Mouse (Mus musculus) kidney, postnatal 25 days (tissue): ENCODE measurements around the gene Mt1.
A peak's percentile ranks its signal among the peaks of the same experiment; 100 is the strongest.

ENCODE experiments used
- DNase-seq, 2 experiments: peaks; one replicate each; pipeline ENCODE4 v3.0.0; 2021; ENCODE audit warnings: mixed read lengths in 2 of 2

The Mt1 gene

DNA sequence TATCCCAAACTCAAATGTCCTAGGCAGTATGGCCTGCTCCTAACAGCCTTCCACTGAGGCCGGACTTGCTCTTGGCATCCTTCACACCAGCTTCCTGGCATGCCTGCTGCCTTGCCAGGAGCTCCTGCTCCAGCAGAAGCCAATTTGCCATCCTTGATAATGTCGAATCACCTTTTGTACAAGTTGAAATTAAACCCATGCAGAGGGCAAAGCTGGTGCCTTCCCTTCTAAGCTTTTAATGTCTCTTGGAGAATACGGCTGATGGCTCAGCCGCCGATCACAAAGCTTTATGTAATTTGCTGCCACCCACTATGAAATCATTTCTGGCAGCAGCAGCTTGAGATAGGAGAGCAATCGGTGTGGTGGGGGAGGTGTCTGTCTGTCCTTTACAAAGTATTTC is 30.8 kb downstream of the Mt1 start:
- DNase-seq, result no peak

GRCm38 (mm10) chr8:94210225-94210624 is 31.3 kb downstream of the Mt1 start:
- no peak for DNase-seq

DNA sequence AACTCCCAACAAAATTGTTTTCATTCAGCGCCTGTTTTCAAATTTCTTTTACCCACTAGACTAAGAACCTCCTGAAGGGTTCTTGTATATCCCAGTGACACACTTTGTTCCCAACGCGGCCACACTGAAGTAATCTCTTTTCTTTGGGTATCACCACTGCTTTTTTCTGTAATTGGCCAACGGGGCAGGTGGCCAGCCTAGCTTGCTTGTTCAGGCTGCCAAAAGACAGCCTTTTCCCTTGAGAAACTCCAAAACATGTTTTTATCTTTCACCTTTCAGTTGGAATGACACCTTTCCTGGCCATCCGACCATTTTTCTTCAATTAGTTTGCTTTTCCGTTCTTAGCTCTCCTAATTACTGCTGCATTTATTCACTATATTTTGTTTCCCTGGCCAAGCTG is 34.9 kb downstream of the Mt1 start:
- no peak for DNase-seq

DNA sequence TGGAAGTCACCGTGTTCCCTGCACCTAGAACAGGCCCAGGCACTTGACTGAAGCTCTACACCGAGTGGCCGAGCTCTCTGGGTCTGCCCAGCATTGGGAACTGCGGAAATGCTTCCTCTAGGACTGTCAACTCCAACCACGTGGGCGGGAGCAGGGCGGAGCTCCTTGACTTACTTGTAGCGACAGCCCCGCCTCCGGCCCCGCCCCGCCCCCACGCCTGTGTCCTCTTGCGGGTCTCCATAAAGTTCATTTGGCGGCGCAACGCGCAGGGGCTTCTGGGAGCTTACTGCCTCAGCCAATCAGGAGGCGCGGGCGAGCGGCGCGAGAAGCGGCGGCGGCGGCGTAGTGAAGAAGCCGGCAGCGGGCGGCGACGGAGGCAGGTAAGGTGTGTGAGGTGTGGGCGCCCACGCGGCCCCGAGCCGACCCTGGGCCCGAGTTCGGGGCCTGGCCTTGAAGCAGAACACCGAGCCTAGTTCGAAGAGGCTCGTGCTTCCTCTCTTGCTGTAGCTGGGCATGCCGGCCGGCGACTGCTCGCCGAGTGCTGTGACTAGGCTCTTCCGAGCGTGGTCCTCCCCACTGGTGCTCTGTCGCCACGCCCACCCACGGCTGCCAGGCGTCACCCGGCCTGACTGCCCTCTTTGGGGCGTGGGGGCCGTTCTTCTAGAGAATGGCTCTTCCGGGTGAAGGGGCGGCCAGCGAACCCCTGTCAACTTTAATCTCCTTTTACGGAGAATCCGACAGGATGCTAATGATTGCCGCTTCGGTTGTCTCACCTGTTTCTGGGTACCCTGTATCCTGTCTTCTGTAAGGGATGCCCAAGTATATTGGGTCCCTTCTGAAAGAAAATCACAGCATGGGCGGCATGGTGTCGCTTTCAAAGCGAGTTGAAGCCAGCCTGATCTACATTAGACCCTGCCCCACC is 35.6 kb downstream of the Mt1 start, which contains the start of gene Nup93:
TSS of gene Nup93 (plus strand) at position 313 of the 922 bp plus-strand sequence.
- peak; percentile 100 for DNase-seq

DNA sequence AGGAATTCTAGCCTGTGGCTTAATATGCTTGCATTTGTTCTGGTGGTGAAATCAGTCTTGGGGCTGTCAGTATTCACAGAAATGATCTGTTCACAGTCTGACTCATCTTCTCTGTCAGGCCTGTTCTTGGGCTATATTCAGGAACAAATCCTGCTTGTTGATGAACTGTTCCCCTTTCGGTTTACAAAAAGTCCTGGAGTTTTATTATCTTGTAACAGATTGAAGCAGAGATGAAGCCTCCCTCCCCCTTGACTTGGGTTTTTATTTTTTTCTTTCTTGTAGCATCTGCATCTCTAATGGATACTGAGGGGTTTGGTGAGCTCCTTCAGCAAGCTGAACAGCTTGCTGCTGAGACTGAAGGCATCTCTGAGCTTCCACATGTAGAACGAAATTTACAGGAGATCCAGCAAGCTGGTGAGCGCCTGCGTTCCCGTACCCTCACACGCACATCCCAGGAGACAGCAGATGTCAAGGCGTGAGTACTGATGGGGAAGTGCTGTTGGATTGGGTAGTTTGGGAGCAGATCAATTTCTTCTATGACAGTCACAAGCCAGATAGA is 48.6 kb downstream of the Mt1 start:
- DNase-seq, result no peak
